Mouse (Mus musculus): Measurements from ENCODE around the gene Snx8. TPM values are rescaled to one million over a fixed set of nuclear protein-coding genes. Genes with fewer than 3 reads are reported as not detected.

Gene Snx8
- polyA plus RNA-seq, 1 experiment: 136 TPM

DNA sequence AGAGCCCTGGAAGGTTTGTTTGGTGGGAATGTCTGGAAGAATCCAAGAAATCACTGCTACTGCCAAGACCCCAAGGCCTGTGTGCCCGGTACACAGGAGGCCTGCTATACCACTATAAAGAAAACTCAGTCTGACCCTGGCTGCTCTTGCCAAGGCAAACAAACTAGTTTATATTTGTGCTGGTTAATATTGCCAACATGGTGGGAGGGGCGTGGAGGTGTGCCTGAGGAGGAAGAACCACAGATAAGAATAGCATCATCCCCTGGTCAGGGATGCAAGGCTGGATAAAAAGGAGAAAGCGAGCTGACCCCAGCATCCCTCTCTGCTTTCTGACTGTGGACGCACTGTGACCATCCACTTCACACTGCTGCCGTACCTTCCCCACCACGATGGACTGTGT lies 36.7 kb downstream of the Snx8 start:
- Histone ChIP-seq H3K4me3 (ENCODE audit: insufficient read depth, low read length) (no peak overlapping the region), H3K4me1 (ENCODE audit: control insufficient read depth, insufficient read depth, low read length) (peaks cover 34% of the 10 kb centered on the region), H3K27ac (ENCODE audit: insufficient read depth, low read depth, low read length) (no peak overlapping the region)
- TF ChIP-seq CTCF (IDR thresholded peaks at IDR 0.05; ENCODE audit: low read depth, low read length) (no peak), POLR2A (IDR thresholded peaks at IDR 0.05; ENCODE audit: borderline replicate concordance, low read depth, low read length) (no peak)

GRCm38 (mm10) chr5:140350731-140351497 lies 38.1 kb downstream of the Snx8 start:
- H3K27ac ChIP-seq (ENCODE audit: insufficient read depth, low read depth, low read length): peak overlapping the region; percentile 76
- no peak overlapping the region for H3K4me3 ChIP-seq (ENCODE audit: insufficient read depth, low read length)
- peaks cover 34% of the 10 kb centered on the region for H3K4me1 ChIP-seq (ENCODE audit: control insufficient read depth, insufficient read depth, low read length)
- TF ChIP-seq CTCF (IDR thresholded peaks at IDR 0.05; ENCODE audit: low read depth, low read length) (no peak), POLR2A (IDR thresholded peaks at IDR 0.05; ENCODE audit: borderline replicate concordance, low read depth, low read length) (no peak)

GRCm38 (mm10) chr5:140349882-140350281 lies 39.2 kb downstream of the Snx8 start:
- Histone ChIP-seq H3K4me3 (ENCODE audit: insufficient read depth, low read length) (no peak overlapping the region), H3K27ac (ENCODE audit: insufficient read depth, low read depth, low read length) (peak overlapping the region; percentile 76), H3K4me1 (ENCODE audit: control insufficient read depth, insufficient read depth, low read length) (peaks cover 34% of the 10 kb centered on the region)
- TF ChIP-seq POLR2A (IDR thresholded peaks at IDR 0.05; ENCODE audit: borderline replicate concordance, low read depth, low read length) (no peak), CTCF (IDR thresholded peaks at IDR 0.05; ENCODE audit: low read depth, low read length) (no peak)

GRCm38 (mm10) chr5:140346050-140346449 lies 43.0 kb downstream of the Snx8 start:
- peaks cover 27% of the 10 kb centered on the region for H3K4me1 ChIP-seq (ENCODE audit: control insufficient read depth, insufficient read depth, low read length)

DNA sequence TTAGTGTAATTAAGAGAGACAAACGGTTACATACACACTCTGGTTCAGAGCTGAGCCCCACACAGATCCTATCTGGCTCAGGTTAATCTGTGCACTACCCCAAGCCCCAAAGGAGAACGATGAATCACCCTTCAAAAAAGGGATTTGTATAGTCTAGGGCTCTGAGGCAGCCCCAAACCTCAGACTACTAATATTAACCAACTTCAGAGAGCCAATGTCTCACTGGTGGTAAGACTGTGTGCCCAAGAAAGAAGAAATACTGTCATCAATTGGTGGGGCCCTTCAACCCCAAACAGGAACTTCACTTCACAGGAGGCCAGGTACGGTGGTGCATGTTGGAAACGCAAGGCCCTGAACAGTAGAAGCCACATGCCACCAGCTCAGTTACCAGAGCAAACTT lies 43.8 kb downstream of the Snx8 start:
- H3K27ac ChIP-seq (ENCODE audit: insufficient read depth, low read depth, low read length): no peak overlapping the region
- no peak overlapping the region for H3K4me3 ChIP-seq (ENCODE audit: insufficient read depth, low read length)
- H3K4me1 ChIP-seq (ENCODE audit: control insufficient read depth, insufficient read depth, low read length): peaks cover 19% of the 10 kb centered on the region
- TF ChIP-seq POLR2A (IDR thresholded peaks at IDR 0.05; ENCODE audit: borderline replicate concordance, low read depth, low read length) (no peak), CTCF (IDR thresholded peaks at IDR 0.05; ENCODE audit: low read depth, low read length) (no peak)

More at GRCm38 (mm10) chr5:140346050-140346449, 43.0 kb downstream of the Snx8 start:
- H3K4me3 ChIP-seq (ENCODE audit: insufficient read depth, low read length): no peak overlapping the region
- no peak for TF ChIP-seq POLR2A (IDR thresholded peaks at IDR 0.05; ENCODE audit: borderline replicate concordance, low read depth, low read length)
- TF ChIP-seq CTCF (IDR thresholded peaks at IDR 0.05; ENCODE audit: low read depth, low read length): no peak
- no peak overlapping the region for H3K27ac ChIP-seq (ENCODE audit: insufficient read depth, low read depth, low read length)

DNA sequence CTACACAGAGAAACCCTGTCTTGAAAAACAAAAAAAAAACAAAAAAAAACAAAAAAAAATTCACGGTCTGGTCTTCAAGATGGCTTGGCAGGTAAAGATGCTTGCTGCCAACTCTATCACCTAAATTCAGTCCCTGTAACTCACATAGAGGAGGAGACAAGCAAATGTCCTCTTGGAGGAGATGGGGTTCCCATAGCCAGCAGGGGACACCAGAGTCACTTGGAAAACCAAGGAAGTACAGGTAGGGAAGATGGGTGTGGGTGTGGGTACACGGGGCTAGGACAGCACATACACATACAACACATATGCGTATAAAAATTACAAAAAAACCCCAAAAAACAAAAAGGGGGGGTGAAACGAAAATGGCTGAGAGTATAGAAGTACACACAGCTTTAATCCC lies 46.2 kb downstream of the Snx8 start:
- Histone ChIP-seq H3K4me3 (ENCODE audit: insufficient read depth, low read length) (no peak overlapping the region), H3K27ac (ENCODE audit: insufficient read depth, low read depth, low read length) (no peak overlapping the region), H3K4me1 (ENCODE audit: control insufficient read depth, insufficient read depth, low read length) (no peaks in the 10 kb centered on the region)
- no peak for TF ChIP-seq POLR2A (IDR thresholded peaks at IDR 0.05; ENCODE audit: borderline replicate concordance, low read depth, low read length)

DNA sequence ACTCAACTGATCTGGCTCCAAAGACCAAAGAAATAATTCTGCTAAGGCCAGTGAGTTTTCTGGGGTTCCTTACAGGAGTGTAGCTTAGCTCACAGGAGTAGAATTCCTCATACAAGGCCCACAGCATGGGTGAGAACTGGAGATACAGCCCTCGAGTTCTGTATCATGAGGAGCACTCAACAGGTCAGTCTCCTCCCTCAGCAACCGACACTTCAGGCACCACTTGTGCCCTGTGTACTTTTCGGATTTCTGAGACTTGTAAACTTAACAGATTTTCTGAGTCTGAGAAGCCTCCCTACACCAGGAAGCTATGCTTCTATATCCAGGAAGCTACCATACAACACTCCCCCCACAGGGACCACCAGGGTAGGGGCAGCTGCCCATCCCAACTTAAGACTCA lies 49.2 kb downstream of the Snx8 start:
- TF ChIP-seq POLR2A (IDR thresholded peaks at IDR 0.05; ENCODE audit: borderline replicate concordance, low read depth, low read length) (no peak), CTCF (IDR thresholded peaks at IDR 0.05; ENCODE audit: low read depth, low read length) (no peak)
- Histone ChIP-seq H3K27ac (ENCODE audit: insufficient read depth, low read depth, low read length) (no peak overlapping the region), H3K4me1 (ENCODE audit: control insufficient read depth, insufficient read depth, low read length) (no peaks in the 10 kb centered on the region), H3K4me3 (ENCODE audit: insufficient read depth, low read length) (no peak overlapping the region)

DNA sequence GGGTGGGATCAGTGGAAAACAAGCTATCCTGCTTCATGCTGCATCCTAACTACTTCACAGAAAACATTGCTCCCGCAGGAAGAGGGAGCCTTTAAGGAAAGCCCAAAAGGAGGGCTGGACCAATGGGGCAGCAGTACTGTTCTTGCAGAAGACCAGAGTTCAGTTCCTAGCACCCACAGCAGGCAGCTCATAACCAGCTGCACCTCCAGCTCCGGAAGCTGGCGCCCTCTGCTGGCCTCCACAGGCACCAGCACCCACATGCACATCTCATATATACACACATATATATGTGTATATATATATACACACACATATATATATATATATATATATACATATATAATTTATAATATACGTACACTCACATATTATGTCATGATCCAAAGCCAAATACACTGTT lies 50.3 kb downstream of the Snx8 start:
- no peaks in the 10 kb centered on the region for H3K4me1 ChIP-seq (ENCODE audit: control insufficient read depth, insufficient read depth, low read length)
- TF ChIP-seq CTCF (IDR thresholded peaks at IDR 0.05; ENCODE audit: low read depth, low read length) (no peak), POLR2A (IDR thresholded peaks at IDR 0.05; ENCODE audit: borderline replicate concordance, low read depth, low read length) (no peak)
- no peak overlapping the region for H3K4me3 ChIP-seq (ENCODE audit: insufficient read depth, low read length)
- no peak overlapping the region for H3K27ac ChIP-seq (ENCODE audit: insufficient read depth, low read depth, low read length)

- 0 out of 2 replicates have a peak, but pooled peaks cover 2% of the 10 kb centered on the region for H3K4me1 ChIP-seq (ENCODE audit: control insufficient read depth, insufficient read depth, low read length)
- H3K27ac ChIP-seq (ENCODE audit: insufficient read depth, low read depth, low read length): no peak overlapping the region
- TF ChIP-seq POLR2A (IDR thresholded peaks at IDR 0.05; ENCODE audit: borderline replicate concordance, low read depth, low read length): no peak
- peak; percentile 54 for TF ChIP-seq CTCF (IDR thresholded peaks at IDR 0.05; ENCODE audit: low read depth, low read length)
- no peak overlapping the region for H3K4me3 ChIP-seq (ENCODE audit: insufficient read depth, low read length)
Measured at GRCm38 (mm10) chr5:140336680-140337079, 52.4 kb downstream of the Snx8 start.

GRCm38 (mm10) chr5:140333631-140334030 lies 55.4 kb downstream of the Snx8 start:
- H3K4me1 ChIP-seq (ENCODE audit: control insufficient read depth, insufficient read depth, low read length): peaks cover 2% of the 10 kb centered on the region
- no peak overlapping the region for H3K27ac ChIP-seq (ENCODE audit: insufficient read depth, low read depth, low read length)
- no peak overlapping the region for H3K4me3 ChIP-seq (ENCODE audit: insufficient read depth, low read length)
- peak; percentile 27 for TF ChIP-seq CTCF (IDR thresholded peaks at IDR 0.05; ENCODE audit: low read depth, low read length)
- TF ChIP-seq POLR2A (IDR thresholded peaks at IDR 0.05; ENCODE audit: borderline replicate concordance, low read depth, low read length): no peak

Measured in bone marrow macrophage, adult 2 months (primary cell).